Mouse (Mus musculus) lung, adult 2 months (tissue): ENCODE results near the gene Dusp28.

Source experiments
- CTCF ChIP-seq: fragments of 200-500 bp; IDR thresholded peaks from 2 replicates; pipeline ENCODE4 v1.5.1; 2011; ENCODE audit warnings: mild to moderate bottlenecking, low read length, control low read depth; ENCODE audit not compliant: insufficient read depth
- POLR2A ChIP-seq: fragments of 200-500 bp; IDR thresholded peaks from 2 replicates; pipeline ENCODE4 v1.6.1; 2011; ENCODE audit warnings: low read depth, mild to moderate bottlenecking, control low read depth, low read length, borderline replicate concordance; ENCODE audit errors: extremely low read depth

GRCm38 (mm10) chr1:92919151-92919550 is 12.4 kb downstream of the Dusp28 start:
- TF ChIP-seq CTCF, result no peak
- no peak for TF ChIP-seq POLR2A
